Mouse (Mus musculus): ENCODE measurements at regions not wholly inside any gene's neighbourhood (a gene's known extent, or its start where the extent isn't known, plus 50 kb on each side); places are given as distances from the start of the nearest gene placed in this dataset.

GRCm38 (mm10) chr2:160583506-160583905, 62.2 kb upstream of the Top1 start:
- TF ChIP-seq MAX (IDR thresholded peaks at IDR 0.05; ENCODE audit: low read length) (no peak), ETS1 (conservative IDR thresholded peaks at IDR 0.05; ENCODE audit: low read depth, low read length) (no peak), CTCF (conservative IDR thresholded peaks at IDR 0.05 in 1 of 2, IDR thresholded peaks at IDR 0.05 in 1 of 2; ENCODE audit: low read depth in 2 of 2, low read length in 2 of 2) (no peak), UBTF (IDR thresholded peaks at IDR 0.05; ENCODE audit: low read depth, low read length) (no peak), POLR2A (IDR thresholded peaks at IDR 0.05; ENCODE audit: low read depth, low read length) (no peak), MXI1 (IDR thresholded peaks at IDR 0.05; ENCODE audit: low read depth, low read length) (no peak), ZMIZ1 (IDR thresholded peaks at IDR 0.05; ENCODE audit: low read depth, low read length) (no peak), GABPA (IDR thresholded peaks at IDR 0.05; ENCODE audit: insufficient replicate concordance, low read depth, low read length) (no peak), ZNF384 (IDR thresholded peaks at IDR 0.05; ENCODE audit: low read depth, low read length) (no peak)

Measured in CH12.LX (cell line).